Mouse (Mus musculus): ENCODE data around the gene Dock1.

The Dock1 gene

DNA sequence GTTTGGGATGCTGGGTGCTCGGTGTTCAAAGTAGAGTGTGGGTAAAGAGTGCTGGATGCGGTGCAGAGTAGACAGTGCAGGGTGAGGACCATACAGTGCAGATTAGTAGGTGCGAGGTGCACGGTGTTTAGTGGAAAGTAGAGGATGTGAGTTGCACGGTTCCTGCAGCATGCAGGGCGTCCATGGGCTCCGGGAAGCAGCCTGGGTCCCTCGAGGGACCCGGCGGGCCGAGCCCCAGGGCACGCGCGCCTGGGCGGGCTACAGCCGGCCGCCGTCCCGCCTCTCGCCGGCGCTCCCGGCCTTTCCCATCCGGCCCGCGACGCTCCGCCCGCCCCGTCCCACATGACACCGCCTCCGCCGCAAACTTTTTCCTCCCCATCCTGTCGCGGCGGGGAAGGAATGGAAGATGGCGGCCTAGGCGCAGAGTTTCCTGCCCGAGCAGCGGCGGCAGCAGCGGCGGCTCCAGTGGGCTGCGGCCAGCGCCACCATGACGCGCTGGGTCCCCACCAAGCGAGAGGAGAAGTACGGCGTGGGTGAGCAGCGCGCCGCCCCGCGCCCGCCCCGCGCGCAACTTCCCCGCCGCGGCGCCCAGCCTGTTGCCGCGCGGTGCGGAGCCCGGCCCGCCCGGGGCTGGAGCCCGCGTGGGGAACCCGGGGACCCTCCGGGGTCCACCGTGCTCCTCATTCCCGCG, at the start of gene Dock1:
Gene Dock1, plus strand, starts transcription at position 343 of the 691 bp plus-strand sequence.
- in situ Hi-C loops (cut with MboI; ENCODE audit: low sequenced_read_pairs): no loop called here

DNA sequence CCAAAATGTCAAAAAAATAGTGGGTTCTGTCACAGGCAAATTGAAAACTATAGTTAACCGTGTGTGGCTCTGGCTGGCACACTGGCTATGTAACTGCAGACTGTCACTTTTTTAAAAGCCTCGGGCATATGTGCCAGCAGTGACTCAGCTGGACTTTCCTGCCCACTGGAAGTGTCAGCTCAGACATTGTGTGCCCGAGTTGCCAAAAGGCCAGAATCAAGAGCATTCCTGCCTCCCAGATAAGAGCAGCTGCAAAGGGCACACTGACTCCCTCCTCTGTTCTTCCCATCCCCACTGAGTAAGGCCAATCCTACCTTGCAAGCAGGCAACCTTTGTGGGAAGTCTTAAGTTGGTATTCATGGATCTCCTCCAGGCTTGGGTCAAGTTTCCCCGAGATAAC, 42.5 kb upstream of the Dock1 start:
- in situ Hi-C loops (cut with MboI; ENCODE audit: low sequenced_read_pairs): no loop called here

DNA sequence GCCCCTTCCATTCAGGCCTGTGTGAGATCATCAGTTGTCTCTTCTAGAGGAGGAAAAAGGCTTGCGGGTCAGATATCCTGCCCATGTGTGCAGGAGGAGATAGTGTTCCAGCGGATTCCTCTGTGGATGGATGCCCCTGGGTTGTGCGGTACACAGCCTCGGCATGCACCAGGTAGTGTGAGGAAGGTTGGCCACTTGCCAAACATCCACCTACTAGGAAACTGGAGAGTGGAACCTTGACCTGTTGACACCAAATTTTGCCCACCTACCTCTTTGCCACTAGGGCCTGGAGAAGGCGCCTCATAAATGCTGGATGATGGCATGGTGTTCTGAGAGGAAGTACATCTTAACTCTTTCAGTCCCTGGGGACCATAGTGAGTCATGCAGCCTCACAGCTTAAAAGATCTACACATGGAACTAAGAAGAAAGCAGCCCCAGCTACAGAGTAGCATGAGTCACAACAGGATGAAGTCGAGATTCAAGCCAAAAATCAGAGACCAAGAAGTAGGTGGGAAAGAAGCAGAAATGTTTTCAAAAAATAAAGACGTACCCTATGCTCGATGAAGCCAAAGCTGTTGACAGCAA, 20.1 kb upstream of the Dock1 start:
- in situ Hi-C loops (cut with MboI; ENCODE audit: low sequenced_read_pairs): no loop called here

DNA sequence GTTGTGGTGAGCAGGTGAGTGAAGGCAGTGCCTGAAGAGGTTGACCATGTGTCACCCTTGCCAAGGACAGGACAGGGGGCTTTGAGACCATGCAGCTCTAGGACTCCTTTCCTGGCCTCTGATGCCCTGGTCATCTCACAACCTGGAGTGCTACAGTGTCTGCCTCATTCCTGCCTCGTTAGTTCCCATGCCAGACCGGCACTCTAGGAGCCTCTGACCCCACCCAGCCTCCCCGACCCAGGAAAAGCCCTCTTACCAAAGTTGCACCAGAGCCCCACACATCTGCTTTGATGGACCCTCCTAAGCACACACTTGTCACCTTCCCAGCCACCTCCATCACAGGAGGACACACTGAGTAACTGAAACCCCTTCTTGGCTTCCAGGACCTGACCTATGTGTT, 19.4 kb upstream of the Dock1 start:
- in situ Hi-C loops (cut with MboI; ENCODE audit: low sequenced_read_pairs): no loop called here

DNA sequence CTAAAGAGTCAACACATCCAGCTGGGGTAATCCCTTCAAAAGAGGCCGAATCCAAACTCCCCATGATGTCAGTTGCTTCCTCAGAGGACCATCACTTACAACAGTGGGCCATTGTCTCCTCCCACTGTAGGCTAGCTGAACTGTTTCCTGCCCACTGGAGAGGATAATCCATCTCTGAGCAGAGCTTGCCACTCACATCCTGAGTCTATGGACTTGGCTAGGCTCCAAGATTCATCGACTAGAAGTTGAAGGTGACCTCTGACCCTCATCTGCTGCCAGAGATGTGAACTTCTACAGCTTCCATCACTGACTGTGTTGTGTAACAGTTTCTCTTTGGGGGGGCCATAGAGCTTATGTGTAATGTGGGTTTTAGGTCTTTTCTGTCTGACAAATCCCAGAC, 7.2 kb upstream of the Dock1 start:
- in situ Hi-C loops (cut with MboI; ENCODE audit: low sequenced_read_pairs): no loop called here

DNA sequence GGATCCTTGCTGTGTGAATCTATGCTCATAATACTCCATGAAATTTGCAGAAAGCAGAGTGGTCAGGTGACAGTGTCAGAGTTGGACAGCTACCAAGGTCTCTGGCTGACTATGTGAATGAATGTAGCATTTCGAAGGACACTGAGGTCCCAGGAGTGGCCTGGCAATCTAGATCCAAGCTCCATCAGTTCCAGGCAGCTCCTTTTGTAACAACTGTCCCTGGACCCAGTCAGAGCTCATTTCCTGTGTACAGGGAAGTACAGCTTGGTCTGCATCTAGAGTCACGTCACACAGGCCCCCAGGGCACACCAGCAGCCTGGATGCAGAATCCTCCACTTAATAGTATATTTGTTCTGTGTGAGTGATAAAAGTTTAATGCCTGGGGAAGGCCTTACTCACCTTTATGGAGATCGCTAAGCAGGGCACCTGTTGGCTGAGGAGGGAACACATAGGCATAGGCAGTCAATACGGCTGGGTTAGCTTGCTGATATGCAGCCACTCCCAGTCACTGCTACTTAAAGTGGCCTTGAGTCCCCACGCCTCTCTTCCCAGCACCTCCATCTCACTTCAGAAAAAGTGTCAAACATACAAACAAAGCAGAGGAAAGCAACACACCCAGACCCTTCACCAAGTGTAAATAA, 4.7 kb upstream of the Dock1 start:
- in situ Hi-C loops (cut with MboI; ENCODE audit: low sequenced_read_pairs): no loop called here

DNA sequence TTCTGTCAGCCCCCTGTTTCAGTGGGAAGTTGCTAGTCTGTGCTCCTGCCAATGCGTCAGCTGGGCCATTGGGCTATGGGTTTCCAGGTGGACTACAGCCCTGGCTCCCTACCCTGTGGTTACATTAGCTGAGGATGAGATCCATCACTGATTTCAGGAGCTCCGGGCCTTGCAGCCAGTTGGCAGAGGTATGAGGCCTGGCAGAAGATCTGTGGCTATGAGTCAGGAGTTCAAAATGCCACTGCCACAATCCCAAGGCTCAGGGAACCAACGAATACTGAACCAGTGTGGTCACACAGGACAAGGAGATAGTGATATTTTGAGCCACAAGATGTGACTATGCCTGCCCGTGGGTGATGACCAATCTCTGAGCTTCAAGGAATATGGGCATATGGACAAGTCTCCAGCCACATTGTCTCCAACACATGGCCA, 3.2 kb upstream of the Dock1 start:
- in situ Hi-C loops (cut with MboI; ENCODE audit: low sequenced_read_pairs): no loop called here

DNA sequence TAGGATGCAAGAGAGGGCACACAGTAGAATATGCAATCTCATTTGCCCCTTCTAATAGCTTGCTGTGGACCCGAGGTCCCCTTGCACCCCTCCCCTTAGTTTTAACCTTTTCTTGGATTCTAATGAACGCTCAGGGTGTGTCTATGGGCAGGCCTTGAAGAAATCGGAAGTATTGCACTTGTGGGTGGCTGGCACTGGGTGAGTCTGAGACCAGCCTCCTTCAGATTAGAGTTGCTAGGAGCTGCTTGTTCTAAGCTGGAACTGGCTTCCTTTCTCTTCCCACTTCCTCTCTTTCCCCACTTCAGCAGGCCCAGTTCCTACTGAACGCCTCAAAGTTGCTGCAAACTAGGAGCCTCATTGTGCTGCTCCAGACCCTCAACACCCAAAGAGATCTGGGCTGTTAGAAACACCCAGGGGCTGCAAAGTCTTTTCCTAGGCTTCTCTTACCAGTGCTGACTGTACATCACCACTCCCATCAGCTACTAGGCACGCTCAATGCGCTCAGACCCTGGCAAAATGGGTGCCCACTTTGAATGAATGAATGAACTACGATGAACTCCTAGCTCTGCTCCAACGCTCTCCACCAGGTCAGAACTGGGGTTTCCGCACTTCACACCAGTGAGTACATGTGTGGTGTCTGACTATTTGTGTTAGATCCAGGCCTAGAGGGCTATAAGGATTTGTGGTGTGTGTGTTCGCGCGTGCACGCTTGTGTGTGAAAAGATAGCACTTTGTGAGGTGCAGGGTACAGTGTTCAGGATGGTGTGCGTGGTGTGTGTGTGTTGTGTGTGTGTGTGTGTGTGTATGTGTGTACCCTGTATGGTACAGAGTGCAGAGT, 761 bp upstream of the Dock1 start:
- in situ Hi-C loops (cut with MboI; ENCODE audit: low sequenced_read_pairs): no loop called here

DNA sequence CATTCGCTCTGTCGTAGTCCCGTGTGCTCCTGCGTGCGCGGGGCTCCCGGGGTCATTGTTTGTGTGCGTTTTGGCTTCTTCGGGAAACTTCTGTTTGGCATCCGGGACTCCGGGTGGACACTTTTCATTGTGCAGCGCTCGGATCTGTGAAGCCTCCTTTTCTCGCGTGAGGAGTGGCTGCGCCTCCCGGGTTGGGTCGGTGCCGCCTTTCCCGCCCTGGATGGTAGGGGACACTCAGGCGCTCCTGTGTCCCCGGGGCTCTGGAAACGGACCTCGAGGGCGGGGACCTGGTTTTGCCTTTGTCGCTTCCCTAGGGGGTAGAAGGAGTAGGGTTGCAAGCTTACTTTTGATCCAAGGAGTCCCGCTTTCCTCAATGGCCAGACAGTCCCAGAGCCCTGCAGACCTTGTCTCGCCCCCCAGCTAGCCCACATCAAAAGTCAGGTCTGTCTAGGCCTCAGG, 578 bp downstream of the Dock1 start:
- in situ Hi-C loops (cut with MboI; ENCODE audit: low sequenced_read_pairs): no loop called here

DNA sequence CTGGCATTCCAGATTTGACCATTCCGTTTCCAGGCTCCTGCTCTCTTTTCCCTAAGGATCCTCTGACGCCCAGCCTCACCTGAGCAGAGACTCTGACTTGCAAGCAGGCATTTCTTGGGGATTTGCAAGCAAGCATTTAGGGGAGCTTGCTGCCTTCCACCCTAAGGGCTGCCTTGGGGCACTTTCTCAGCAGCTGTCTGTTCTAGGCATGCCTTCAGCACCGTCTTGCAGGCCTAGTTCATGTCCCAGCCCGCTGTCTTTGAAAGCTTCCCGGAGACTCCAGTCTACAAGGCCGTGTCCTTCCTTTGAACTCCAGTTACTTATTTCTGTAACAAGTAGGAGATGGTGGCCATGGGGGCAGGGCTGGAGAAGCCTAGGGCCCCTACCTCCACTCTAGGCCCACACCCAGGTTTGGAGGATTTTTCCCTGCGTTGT, 1.0 kb downstream of the Dock1 start:
- in situ Hi-C loops (cut with MboI; ENCODE audit: low sequenced_read_pairs): no loop called here

DNA sequence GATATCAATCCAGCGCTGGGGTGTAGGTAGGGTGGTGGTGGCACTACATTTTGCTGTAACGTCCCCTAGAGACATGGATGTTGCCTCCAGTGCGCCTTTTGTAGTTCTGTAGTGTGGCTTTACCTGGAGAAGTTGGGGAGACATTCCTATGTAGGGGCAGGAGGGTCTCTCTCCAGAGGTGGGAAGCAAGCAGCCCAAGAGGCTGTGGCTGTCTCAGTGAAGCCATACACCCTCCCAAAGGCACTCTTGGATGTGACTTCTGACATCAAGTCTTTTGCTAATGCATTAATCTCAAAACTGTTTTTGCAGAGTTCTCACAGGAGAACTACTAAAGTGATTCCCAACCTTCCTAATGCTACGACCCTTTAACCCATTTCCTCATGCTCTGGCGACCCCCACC, 2.7 kb downstream of the Dock1 start:
- in situ Hi-C loops (cut with MboI; ENCODE audit: low sequenced_read_pairs): no loop called here

DNA sequence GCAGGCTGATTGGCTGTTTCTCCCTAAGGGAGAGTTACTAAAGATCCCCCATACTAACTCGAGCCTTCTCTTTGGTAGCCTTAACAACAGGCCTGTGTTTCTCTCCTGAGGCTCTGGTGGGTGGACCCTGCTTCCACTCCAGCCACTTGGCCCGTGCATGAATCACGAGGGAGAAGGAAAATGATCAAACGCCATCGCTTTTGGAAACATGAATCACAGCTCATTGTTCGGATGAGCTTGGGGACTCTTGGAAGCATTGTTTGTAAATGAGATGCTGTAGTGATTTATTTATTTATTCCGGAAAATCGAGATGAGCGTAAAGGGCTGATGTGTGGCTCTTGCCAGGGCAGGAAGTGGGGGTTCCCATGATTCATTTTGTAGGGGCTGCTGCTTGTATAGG, 3.5 kb downstream of the Dock1 start:
- in situ Hi-C loops (cut with MboI; ENCODE audit: low sequenced_read_pairs): no loop called here

DNA sequence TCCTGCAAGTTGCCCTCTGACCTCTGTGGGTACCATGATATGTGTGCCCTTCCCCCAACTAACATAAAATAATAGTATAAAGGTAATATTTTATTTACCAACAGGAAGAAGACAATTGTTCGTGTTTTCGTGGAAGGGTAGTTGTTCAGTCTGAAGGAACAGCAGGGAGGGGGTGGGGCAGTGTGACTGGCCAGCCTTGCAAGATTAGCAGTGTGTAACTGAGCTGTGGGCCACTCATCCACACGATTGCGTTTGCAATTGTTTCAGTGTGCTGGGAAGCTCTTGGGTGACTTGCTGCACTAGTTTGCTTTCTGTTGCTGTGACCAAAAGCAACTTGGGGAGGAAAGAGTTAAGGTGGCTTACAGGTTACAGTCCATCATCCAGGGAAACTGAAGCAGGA, 7.4 kb downstream of the Dock1 start:
- in situ Hi-C loops (cut with MboI; ENCODE audit: low sequenced_read_pairs): no loop called here

DNA sequence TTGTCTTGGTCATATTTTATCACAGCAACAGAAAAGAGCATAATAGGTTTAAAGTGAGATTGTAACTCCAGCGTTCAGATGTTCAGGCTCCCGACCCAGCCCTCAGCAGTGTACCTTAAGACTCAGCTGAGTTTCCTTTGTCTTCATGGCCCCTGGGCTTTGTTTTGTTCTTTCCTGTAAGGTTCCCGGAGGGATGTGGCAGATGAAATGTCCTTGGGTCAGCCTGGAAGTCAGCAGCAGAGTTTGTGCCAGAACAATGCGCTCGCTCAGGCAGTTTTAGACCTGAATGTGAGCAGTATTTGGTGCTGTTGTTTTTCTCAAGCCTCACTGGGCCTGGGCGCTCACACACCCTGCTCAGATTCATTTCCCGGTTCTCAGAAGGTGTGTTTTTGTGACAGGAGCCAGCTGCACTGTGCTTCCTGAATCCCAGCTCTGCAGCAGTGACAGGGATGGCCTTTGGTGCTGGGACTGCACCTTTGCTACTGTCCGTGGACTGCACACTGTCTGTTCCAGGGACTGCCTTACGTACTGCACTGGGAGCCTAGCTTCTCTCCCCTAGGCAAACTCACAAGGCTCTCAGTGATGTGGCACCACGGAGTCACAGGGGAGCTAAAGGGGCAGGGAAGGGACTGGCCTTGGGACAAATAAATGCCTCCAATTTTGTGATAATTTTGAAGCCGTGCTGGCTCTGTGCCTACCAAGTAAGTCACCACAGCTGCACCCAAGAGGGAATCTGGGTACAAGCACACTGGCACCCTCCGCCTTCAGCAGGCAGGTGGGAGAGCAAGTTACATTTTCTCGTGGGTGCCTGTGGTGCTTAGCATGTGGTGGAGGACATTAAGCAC, 9.1 kb downstream of the Dock1 start:
- in situ Hi-C loops (cut with MboI; ENCODE audit: low sequenced_read_pairs): no loop called here

DNA sequence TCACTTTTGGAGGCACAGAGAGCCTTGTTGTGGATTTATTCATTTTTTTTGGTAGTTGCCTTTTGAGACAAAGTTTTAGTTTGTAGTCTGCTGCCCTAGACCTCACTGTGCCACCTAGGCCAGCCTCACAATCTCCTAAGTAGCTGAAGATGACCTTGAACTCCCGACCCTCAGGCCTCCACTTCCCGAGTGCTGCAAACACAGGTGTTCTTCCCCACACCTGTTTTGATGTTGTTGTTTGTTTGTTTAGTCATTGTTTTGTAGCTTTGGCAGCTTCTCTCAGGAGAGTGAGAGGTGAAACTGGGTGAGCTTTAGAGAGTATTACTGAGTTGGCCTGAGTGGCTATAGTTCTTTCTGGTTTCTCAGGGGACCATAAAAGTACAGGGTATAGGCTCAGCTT, 9.7 kb downstream of the Dock1 start:
- in situ Hi-C loops (cut with MboI; ENCODE audit: low sequenced_read_pairs): no loop called here

DNA sequence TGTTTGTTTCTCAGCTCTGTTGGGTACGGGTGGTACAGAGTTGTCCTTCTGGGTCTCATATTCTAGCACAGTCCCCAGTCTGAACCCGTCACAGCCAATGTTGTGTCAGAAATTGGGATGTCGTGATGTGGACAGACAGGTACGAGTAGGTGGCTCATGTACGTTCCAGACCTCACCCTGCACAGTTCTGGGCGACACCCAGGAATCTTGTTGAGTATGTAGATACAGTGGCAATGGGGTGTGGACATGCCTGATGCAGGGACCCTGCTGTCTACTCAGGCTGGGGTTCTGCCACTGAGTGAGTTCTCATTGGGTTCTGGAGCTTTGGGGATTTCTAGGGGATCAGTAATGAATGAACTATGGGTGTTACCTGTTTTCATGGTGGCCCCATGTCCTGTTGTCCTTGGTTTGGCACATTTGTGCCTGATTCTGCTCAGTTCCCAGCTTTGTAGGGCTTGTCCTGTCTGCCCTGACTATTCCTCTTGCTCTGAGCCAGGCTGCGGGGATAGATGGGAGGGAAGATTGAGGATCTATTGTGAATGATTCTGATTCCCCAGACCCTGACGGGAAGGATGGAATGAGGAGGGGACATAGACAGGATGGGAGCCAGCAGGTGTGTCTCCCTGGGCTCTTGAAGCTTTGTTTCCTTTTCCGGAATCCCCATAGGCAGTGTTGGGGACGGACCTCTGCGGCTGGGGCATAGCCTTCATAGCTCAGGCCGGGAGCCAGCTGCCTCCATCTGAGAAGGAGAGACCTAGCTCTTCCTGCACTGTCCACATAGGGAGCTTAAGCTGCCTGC, 11.5 kb downstream of the Dock1 start:
- in situ Hi-C loops (cut with MboI; ENCODE audit: low sequenced_read_pairs): no loop called here

DNA sequence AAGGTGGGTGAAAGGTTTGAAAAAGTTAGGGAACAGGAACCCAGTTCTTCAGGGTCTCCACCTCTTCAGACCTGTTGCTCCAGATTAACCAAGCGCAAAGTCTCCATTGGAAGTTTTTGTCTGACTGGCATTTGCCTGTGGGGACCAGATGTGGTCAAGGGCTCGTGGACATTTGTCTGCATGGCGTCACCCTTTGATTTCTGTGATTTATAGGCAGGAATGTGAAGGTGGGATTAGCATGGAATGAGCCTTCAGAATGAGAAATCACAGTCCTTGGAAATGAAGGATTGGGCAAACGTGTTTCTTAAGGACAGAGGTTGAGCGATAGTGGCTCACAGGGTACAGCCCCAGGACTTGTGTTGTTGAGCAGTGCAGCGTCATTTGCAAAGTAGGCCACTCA, 17.9 kb downstream of the Dock1 start:
- in situ Hi-C loops (cut with MboI; ENCODE audit: low sequenced_read_pairs): no loop called here

DNA sequence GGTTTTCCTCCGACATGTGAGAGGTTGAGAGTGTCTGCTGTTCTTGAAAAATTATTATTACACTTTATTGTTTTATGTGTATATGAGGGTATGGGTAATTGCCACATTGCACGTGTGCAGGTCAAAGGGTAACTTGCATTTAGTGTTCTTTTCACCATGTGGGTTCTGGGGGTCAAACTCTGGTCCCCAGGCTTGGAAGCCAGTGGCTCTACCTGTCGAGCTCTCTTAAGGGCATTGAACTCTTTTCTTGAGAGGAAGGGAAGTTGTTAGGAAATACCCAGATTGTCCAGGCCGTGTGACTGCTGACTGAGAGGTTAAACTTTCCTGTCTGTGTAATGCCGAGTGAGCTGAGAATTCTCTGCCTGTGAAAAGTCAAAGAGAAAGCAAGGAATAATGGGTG, 19.7 kb downstream of the Dock1 start:
- in situ Hi-C loops (cut with MboI; ENCODE audit: low sequenced_read_pairs): no loop called here

DNA sequence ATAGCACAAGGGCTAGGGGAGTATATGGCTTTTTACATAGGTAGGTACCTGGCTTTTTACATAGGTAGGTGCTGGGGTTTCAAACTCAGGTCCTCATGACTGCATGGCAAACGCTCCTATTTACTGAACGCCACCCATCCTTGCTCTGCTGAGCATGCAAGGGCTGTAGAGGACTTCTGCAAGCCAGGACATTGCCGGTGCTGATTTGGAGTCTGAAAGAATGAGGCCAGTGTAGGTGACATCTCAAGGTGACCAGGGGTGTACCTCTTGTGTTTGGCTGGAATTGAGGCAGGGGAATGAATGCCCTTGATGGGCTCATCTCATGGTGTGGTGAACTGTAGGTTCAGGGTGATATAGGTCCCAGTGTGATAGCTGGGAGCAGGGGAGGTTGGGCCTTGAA, 20.4 kb downstream of the Dock1 start:
- in situ Hi-C loops (cut with MboI; ENCODE audit: low sequenced_read_pairs): no loop called here

DNA sequence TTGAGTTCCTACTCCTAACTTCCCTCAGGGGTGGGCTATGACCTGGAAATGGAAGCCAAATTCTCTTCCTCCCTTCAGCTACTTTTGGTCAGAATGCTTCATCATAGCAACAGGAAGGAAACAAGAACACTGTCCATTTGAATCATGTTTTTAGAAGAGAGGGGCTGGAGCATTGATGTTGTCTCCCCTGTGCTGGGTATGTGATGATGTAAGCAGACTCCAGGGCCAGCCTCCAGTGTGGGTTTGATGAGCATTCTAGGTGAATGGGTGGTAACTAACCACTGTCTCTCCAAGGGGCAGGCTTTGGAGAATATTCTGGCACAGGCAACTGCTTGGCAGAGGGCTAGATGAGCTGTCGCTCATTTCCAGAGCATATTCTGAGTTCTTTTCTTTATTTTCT, 22.9 kb downstream of the Dock1 start:
- in situ Hi-C loops (cut with MboI; ENCODE audit: low sequenced_read_pairs): no loop called here
